Mouse (Mus musculus) ovary, postnatal 10 days (tissue): ENCODE measurements around the gene Ttc8.

ENCODE experiments used
- DNase-seq: peaks from one replicate; pipeline ENCODE4 v3.0.0; 2022; ENCODE audit warnings: low spot score

Gene Ttc8

DNA sequence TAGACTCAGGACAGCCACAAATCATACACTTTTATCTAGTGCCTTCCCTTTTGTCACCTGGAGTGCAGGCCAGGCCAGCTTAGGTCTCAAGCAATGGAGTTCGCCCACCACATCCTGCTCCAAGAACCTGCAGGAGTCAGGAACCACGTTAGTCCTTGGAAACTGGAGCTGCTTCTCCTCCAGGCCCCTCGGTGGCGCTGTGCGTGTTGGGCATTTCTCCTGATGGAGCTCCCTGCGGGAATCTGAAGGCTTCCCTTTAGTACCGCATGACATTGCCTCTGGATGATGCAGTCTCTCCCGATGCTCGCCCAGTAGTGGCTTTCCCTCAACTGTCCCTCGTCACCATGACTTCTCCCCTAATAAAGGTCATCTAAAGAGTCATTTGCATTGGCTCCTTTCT lies 53.1 kb downstream of the Ttc8 start:
- DNase-seq, result no peak

DNA sequence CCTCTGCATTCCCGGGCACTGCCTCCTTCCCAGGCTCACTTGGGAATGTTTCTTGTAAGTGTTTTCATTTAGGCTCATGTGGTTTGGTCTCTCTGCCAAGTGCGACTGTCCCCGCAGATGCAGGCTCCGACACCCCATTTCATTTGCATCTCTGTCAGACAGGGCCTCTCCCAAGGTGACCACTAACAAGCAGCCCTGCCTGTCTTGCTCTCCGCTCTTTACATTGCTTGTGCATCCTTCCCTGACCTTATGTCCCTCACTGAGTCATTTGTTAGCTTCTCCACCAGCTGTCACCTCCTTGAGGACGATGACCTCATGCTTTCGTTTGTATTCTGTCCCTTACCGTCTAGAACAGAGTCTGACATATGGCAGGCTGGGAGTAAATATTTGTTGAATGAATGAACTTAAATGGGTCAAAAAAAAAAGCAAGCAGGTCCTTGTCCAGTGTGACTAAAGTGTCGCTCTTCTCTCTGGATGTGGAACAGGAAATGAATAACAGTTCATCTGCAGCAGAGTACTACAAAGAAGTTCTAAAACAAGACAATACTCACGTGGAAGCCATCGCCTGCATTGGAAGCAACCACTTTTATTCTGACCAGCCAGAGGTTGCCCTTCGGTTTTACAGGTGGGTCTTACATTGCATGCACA lies 53.9 kb downstream of the Ttc8 start:
- no peak for DNase-seq

DNA sequence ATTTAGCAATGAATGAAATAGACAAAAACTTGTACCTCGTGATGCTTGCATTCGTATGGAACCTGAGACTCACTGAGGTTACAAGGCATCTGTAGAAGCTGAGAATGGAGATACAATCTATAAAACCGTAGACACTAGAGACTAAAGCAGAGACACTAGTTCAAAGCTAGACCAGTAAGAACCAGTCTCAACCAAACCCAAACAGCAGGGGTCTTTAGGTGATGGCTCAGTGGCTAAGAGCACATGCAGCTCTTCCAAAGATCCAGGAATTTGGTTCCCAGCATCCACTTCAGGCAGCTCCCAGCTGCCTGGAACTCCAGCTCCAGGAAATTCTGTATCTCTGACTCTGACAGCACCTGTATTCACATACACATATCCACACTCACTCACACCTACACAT lies 60.7 kb downstream of the Ttc8 start:
- DNase-seq, result no peak

DNA sequence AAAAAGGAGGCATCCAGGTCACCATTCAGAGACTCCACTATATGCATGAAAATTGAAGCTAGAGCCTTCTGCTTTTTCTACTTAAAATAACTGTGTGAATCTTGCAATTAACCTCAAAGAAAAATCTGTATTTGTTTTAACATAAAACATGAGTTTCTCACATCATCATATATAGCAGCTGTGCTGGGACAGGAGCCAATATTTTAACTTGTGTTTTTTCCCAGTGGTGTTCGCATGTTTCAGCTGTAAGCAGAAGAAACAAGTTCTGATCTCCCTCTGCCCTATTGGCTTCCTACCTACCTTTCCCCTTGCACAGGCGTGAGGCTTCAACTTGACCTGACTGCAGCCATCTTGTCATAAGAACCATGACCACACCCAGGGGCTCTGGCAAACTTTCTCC lies 64.4 kb downstream of the Ttc8 start:
- no peak for DNase-seq

DNA sequence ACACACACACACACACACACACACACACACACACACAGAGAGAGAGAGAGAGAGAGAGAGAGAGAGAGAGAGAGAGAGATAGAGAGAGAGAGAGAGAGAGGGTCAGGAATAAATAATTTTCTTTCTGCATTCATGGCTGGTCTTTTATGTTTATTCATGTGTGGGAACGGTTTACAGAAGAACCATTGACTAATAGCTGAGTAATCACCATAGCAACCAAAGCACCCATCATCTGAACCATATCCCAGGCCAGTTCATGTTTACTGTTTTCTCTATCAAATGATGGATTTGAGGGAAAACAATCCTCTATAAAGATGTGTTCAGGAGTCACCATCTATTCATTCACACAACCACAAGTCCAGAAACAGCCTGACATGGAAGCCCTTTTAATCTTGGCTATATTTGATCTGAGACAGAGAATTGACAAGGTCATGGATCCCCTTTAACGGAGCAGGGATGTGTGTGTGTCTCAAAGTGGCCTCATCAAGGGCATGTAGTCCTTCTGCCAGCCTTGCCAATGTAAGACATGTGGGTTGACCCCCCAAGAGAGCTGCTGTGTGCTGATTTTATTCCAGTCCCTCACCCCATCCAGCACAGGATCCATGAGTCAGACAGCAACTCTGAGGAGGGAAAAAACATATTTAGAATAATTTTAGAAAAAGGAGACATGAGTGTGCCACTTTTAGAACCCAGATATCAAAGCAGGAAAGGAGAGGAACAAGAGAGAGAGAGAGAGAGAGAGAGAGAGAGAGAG lies 70.9 kb downstream of the Ttc8 start:
- no peak for DNase-seq

DNA sequence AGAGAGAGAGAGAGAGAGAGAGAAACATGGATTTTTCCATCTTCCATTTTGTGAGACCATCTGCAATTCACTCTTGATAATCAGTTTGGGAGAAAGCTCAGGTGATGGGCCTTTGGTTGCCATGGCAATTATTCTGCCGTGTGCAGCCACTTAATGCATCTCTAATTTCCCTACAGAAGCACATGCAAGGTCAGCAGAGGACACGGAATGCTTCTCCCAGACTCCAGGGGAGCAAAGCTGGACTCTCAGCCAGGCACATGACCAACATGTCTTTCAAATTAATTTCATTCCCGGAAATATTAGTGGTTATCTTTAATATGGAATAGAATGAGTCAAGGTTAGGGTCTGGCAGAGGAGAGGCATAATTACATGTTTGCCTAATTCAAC lies 71.4 kb downstream of the Ttc8 start:
- DNase-seq, result no peak

DNA sequence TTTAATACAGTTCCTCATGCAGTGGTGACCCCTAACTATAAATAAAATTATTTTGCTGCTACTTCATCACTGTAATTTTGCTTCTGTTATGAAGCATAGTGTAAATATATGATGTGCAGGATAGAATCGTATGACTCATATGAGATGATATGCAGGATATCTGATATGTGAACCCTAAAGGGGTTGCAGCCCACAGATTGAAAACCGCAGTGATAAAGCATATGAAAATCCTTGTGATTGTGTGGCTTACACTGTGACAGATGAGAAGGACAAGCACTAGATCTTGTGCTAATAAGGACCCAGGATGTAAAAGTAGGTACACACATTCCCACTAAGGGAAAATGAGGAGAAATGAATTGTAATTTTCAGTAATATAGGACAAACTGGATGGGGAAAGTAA lies 73.4 kb downstream of the Ttc8 start:
- no peak for DNase-seq

DNA sequence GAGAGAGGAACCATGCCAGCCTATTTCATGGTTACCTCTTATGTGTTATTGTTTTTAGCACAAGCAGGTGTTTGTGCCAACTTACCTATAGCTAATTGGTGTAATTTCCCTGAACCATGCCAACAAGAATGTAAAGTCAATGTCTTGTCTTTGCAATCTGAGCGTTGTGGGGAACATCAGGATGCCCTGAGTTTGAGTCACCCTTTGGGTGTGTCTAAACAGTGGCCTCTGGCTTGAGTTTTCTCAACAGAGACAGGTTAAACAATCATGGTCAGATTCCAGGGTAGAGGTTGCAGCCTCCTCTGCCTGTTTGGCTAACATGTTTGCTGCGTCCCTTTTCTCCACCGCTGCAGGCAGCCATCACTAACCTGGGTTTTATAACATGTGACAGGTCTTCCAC lies 74.0 kb downstream of the Ttc8 start:
- no peak for DNase-seq

DNA sequence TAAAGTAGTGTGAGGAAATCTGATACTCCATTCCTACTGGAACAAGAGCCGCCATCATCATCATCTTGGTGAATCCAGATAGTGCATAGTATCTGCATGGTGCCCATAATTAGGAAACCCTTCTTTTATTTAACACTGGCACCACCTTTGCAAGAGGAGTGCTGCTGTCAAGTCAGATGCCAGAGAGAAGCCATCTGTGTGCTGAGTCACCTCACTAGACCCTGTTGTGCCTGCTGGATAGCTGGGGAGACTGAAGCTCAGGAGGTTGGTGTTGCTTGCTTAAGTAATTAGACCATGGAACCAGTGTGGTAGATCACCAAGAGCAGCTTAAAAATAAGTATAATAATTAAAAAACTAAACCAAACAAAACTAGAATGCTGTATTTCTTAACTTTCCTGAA lies 75.5 kb downstream of the Ttc8 start:
- no peak for DNase-seq

DNA sequence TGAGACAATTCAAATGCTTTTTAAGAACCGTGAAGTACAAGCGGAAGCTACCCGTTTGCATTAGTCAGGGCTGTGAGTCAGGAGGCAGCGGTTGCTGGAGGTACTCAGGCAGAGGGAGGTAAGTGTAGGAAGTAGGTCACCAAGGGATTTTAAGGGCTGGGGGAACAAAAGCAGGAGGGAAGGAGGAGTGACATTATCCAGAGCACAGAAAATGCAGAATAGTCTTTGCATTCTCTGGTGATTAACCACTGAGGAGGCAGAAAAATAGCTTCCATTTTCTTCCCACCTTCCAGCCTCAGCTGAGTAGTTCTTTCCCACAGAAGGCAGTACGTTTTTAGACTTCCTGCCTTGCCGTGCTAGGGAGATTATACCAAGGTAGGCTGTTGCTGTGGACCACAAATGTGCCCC lies 76.2 kb downstream of the Ttc8 start:
- no peak for DNase-seq

DNA sequence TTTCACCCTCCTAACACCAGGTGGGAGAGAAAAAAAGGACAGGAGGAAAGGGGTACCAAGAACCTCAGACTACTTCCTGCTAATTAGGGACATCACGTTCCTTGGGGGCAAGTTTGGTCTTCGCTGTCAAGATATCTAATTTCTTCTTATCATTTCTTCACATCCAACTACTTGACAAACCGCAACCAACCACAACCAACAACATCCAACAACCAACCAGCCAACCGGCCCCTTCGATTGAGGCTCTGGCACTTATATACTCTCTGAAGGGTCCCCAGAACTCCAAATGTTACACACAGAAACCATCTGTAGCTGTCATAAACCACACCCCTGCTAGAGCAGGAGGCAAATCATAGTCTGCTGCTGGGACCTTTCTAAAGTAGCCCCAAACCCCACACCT lies 76.7 kb downstream of the Ttc8 start:
- no peak for DNase-seq

DNA sequence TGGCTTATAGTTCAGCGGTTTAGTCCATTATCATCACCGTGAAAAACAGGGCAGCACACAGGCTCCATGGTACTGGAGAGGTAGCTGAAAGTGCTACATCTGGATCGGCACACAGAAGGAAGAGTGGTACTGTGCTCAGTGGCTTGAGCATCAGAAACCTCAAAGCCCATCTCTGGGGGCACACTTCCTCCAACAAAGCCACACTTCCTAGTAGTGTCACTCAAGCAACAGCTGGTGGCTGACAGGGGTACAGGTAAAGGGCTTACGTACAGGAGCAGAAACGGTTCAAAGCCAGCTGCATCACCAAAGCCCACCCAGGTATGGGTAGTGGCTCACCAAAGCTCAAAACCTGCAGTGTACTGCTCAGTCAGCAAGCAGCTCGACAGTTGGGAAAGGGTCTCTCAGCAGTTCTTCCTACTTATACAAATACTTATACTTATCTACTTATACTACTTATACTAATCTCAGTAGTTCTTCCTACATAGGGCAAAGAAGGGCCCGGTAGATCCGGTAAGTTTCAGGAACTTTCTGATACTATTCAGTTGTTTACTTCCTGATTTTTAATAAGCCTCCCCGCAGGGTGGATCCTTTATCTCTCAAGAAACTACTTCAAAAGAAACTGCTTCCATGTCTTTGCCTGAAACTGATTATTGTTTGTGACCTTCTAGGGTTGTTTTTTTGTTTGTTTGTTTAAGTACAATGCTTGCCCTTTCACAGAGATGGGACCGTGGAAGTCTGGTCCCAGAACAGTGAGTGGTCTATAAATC lies 78.5 kb downstream of the Ttc8 start:
- DNase-seq, result no peak

DNA sequence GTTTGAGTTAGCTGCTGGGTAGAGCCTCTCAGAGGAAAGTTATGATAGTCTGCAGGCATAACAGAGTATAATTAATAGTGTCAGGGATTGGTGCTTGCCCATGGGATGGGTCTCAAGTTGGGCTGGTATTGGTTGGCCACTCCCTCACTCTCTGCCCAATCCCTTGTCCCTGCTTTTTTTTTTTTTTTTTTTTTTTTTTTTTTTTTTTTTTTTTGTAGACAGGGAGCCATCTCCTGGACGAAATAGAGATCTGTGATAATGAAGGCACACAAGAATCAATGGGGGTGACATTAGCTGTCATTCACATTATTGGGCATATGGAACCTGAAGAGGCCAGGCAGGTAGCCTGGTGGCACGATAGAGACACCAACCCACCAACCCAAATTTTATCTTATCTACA lies 79.9 kb downstream of the Ttc8 start:
- DNase-seq, result no peak

DNA sequence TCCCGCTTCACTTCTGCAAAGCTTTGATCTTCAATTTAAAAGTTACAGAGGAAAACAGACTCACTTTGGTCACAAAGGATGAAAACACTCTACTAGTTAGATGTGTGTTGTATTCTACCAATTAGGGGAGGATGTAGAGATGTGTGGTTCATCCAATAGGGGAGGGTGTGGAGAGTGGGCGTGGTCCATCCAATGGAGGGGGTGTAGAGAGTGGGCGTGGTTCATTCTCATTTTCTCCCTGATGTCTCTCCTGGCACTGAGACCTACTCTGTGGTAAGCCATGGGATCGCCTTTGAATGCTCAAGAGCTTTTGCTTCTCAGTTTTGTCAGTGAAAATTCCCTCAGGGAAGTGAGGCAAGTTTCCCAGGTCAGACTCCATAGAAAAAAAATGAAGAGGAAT lies 82.7 kb downstream of the Ttc8 start:
- DNase-seq, result no peak

DNA sequence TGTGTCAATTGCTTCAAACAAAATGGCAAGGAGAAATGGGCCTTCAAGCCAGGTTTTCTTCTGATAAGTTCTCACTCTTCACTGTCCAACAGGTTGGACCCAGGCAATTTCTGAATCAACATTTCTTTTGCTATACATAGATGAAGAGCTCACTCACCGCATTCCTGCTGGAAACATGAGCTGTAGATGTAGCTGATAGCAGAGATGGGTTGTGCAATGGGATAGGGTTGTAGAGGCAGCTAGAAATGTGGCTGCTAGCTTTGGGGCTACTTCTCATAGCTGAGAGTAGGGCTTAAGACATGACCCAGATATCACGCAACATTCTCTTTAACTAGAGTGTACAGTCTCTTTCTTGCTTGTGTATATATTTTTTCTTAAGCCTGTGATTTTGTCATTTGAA lies 84.4 kb downstream of the Ttc8 start:
- DNase-seq, result no peak

DNA sequence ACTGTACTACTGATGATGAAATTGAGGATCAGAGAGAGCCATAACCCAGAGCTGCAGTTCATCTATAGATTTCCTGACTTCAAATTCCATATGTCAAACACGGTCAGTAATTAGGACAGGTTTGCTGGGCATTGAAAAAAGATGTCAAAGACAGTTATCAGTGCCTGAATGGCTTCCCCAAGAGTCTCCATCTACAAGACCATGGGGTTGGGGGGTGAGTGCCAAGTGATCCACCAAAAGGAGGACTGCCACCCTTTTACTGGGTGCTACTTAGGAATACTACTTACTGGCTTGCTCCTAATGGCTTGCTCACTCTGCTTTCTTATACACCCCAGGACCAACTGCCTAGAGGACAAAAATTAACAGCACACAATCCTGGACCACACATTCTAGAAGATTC lies 88.4 kb downstream of the Ttc8 start:
- DNase-seq, result no peak

DNA sequence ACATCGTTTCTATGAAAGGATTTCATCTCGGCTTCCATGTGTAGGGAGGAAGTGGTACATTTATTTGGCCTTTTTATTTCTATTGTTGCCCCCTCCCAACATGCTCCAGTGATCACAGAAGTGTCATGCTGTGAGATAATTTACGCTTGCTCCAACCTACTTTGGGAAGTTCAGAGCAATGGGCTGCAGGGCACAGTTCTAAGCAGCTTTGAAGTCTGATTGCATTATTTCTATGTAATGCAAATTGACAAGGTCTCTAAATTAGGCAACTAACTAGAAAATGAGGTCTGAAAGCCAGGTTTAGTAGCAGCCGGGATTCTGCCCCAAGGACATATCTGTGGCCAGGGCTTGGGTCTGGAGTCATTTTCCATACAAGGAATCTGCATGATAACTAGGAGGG lies 89.1 kb downstream of the Ttc8 start:
- no peak for DNase-seq

DNA sequence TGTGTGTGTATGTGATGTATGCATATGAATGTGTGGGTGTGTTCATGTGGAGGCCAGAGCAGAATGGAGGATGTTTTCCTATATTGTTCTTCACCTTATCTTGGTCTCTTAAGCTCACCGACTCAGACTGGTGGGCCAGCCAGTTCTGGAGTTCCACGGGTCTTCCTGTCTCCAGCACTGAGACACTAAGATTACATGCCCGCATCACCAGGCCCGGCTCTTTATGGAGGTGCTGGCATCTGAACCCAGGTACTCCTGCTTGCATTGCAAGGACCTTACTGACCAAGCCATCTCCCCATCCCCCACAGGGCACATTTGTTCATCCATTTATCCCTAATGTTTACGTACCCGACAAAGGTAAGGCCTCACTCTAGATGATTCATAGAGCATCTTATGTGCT lies 89.7 kb downstream of the Ttc8 start:
- no peak for DNase-seq

DNA sequence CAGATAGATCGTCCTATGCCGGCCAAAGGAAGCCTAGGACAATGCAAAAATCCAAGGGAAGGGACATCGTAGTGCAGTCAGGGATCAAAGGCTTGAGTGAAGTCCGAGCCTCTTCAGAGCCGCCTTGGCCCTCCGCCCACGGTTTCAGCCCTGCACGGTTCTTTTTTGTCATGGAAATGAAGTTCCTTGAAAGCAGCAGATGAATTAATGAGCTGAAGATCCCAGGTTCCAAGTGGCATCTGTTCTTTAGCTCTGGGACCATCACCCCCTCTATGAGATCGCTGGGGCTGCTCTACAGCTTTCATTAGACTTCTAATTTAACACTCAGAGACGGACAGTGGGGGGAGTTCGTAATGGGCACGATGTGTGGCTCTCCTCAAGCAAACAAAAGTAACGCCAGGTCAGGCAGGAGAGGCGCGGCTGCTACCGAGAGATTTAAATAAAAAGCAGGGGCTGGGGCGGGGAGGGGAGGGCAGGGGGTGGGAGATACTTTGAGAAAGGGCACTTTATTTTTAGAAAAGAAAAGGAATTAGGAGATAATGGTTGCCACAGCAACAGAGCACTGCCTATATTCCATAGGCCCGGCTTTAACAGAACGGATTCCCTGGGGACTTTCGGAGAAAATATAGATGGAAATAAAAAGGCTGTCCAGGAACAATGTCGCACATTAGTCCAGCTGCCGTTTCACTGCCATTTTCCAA lies 90.9 kb downstream of the Ttc8 start:
- no peak for DNase-seq

DNA sequence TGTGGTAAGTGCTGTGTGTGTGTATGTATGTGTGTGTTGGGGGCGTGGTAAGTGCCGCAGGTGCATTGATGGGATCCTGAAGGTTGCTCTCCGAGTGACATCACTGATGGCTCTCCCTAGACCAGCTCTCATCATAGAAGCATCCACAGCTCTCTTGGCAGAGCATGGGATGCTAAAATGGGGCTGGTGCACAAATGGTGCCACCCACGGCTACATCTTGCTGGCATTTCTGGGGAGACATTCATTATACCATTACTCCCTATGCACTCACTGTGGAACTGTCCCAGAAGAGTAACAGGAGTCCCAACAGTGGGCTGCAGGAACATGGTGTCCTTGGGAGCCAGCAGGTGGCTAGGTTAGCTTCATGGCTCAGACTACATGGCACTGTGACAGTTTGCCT lies 95.5 kb downstream of the Ttc8 start:
- no peak for DNase-seq

DNA sequence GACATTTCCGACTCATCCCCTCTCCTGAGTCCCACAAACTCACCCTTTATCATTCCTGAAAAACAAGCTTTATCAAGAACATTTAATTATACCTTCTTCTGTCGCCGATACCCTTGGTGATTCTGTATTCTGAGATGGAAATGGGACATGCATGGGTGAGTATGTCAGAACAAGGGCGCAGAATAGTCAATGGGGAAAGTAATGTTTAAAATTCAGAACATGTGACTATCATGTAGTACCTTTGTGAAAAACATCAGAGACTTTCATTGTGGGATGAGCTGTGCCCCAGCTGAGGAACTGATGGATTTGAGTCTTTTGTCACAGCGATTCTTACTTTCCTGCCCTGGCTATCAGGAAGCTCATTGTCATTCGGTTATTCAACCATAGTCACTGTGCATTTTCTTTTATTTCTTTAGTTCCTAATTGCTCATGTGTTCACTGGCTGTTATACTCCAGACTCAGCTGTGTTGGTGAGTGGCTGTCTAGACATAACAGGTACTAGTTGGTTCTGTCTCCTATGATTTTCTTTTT lies 104.1 kb downstream of the Ttc8 start:
- no peak for DNase-seq

DNA sequence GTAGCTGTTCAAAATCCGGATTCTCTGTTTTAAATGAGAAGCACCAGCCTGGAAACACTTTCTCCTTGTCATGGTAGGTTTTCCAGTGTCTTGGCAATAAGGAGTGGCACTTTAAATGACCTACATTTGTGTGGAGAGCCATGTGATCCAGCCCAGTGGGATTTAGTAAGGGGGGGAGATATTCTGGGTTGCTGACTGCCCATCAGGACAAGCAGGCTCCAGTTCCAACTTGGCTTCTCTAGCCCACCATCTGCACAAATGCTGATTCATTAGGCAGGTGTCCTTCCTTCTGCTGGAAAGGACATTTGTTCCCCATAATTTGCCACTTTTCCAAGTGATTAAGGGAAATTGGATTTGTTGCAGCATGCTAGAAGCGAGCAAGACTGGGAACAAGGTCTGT lies 105.9 kb downstream of the Ttc8 start:
- no peak for DNase-seq

DNA sequence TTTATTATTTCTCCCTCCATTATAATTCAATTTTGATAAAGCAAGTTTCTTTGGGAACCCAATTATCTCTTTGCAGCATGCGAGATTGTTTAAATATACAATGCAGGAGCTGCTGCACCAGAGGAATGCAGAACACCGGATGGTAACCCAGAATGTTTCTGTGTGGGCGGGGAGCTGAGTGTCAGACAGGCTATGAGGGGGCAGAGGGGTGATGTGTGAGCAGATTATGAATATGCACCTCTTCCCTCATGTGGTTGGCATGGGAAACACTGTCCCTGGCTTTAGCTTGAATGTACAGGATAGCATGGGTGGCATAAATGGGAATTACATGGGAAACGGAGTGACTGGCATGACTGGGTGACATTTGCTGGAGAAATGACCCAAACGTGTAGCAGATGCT lies 108.3 kb downstream of the Ttc8 start:
- no peak for DNase-seq
